Mouse (Mus musculus): Measurements from ENCODE around the gene Shmt2. TPM values are rescaled to one million over a fixed set of nuclear protein-coding genes. Genes with fewer than 3 reads are reported as not detected.

Shmt2 gene
- polyA plus RNA-seq, 1 experiment: 12.7 TPM

- Histone ChIP-seq H3K4me1 (ENCODE audit: control insufficient read depth, insufficient read depth, low read length) (peaks cover 78% of the 10 kb centered on the region), H3K27me3 (ENCODE audit: control insufficient read depth, insufficient read depth, low read length) (no peaks in the 10 kb centered on the region), H3K36me3 (ENCODE audit: control insufficient read depth, insufficient read depth, low read length) (no peaks in the 10 kb centered on the region), H3K4me3 (ENCODE audit: control insufficient read depth, low read depth, low read length) (peak overlapping the region; percentile 18; the same call in 1 of the 2 replicates), H3K27ac (ENCODE audit: control insufficient read depth, insufficient read depth, low read depth, low read length) (no peak overlapping the region)
- TF ChIP-seq POLR2A (IDR thresholded peaks at IDR 0.05; ENCODE audit: control insufficient read depth, low read depth, low read length) (no peak), CTCF (IDR thresholded peaks at IDR 0.05; ENCODE audit: control insufficient read depth, insufficient read depth, insufficient replicate concordance, low read depth, low read length) (no peak)
Measured at GRCm38 (mm10) chr10:127511634-127512306, 10.5 kb downstream of the Shmt2 start.

GRCm38 (mm10) chr10:127510895-127511617 is 11.2 kb downstream of the Shmt2 start:
- Histone ChIP-seq H3K27me3 (ENCODE audit: control insufficient read depth, insufficient read depth, low read length) (no peaks in the 10 kb centered on the region), H3K27ac (ENCODE audit: control insufficient read depth, insufficient read depth, low read depth, low read length) (no peak overlapping the region), H3K4me1 (ENCODE audit: control insufficient read depth, insufficient read depth, low read length) (peaks cover 70% of the 10 kb centered on the region), H3K36me3 (ENCODE audit: control insufficient read depth, insufficient read depth, low read length) (no peaks in the 10 kb centered on the region), H3K4me3 (ENCODE audit: control insufficient read depth, low read depth, low read length) (no peak overlapping the region)
- no peak for TF ChIP-seq CTCF (IDR thresholded peaks at IDR 0.05; ENCODE audit: control insufficient read depth, insufficient read depth, insufficient replicate concordance, low read depth, low read length)
- no peak for TF ChIP-seq POLR2A (IDR thresholded peaks at IDR 0.05; ENCODE audit: control insufficient read depth, low read depth, low read length)

GRCm38 (mm10) chr10:127509837-127510701 is 12.2 kb downstream of the Shmt2 start:
- Histone ChIP-seq H3K27me3 (ENCODE audit: control insufficient read depth, insufficient read depth, low read length) (no peaks in the 10 kb centered on the region), H3K36me3 (ENCODE audit: control insufficient read depth, insufficient read depth, low read length) (no peaks in the 10 kb centered on the region), H3K4me1 (ENCODE audit: control insufficient read depth, insufficient read depth, low read length) (peaks cover 61% of the 10 kb centered on the region), H3K27ac (ENCODE audit: control insufficient read depth, insufficient read depth, low read depth, low read length) (no peak overlapping the region), H3K4me3 (ENCODE audit: control insufficient read depth, low read depth, low read length) (peak overlapping the region; percentile 86)
- no peak for TF ChIP-seq POLR2A (IDR thresholded peaks at IDR 0.05; ENCODE audit: control insufficient read depth, low read depth, low read length)
- no peak for TF ChIP-seq CTCF (IDR thresholded peaks at IDR 0.05; ENCODE audit: control insufficient read depth, insufficient read depth, insufficient replicate concordance, low read depth, low read length)

- no peaks in the 10 kb centered on the region for H3K27me3 ChIP-seq (ENCODE audit: control insufficient read depth, insufficient read depth, low read length)
- H3K36me3 ChIP-seq (ENCODE audit: control insufficient read depth, insufficient read depth, low read length): no peaks in the 10 kb centered on the region
Measured at GRCm38 (mm10) chr10:127509051-127509836, 13.0 kb downstream of the Shmt2 start.

GRCm38 (mm10) chr10:127508239-127508638 is 14.0 kb downstream of the Shmt2 start:
- TF ChIP-seq POLR2A (IDR thresholded peaks at IDR 0.05; ENCODE audit: control insufficient read depth, low read depth, low read length) (0 out of 2 replicates have a peak, but pooled peaks have one; percentile 5), CTCF (IDR thresholded peaks at IDR 0.05; ENCODE audit: control insufficient read depth, insufficient read depth, insufficient replicate concordance, low read depth, low read length) (peak; percentile 61; the same call in 1 of the 2 replicates)
- H3K4me1 ChIP-seq (ENCODE audit: control insufficient read depth, insufficient read depth, low read length): peaks cover 48% of the 10 kb centered on the region
- H3K27me3 ChIP-seq (ENCODE audit: control insufficient read depth, insufficient read depth, low read length): no peaks in the 10 kb centered on the region

More at GRCm38 (mm10) chr10:127509051-127509836, 13.0 kb downstream of the Shmt2 start:
- H3K27ac ChIP-seq (ENCODE audit: control insufficient read depth, insufficient read depth, low read depth, low read length): peak overlapping the region; percentile 41; the same call in 1 of the 2 replicates
- H3K4me3 ChIP-seq (ENCODE audit: control insufficient read depth, low read depth, low read length): peak overlapping the region; percentile 86
- TF ChIP-seq CTCF (IDR thresholded peaks at IDR 0.05; ENCODE audit: control insufficient read depth, insufficient read depth, insufficient replicate concordance, low read depth, low read length) (peak; percentile 86), POLR2A (IDR thresholded peaks at IDR 0.05; ENCODE audit: control insufficient read depth, low read depth, low read length) (0 out of 2 replicates have a peak, but pooled peaks have one; percentile 8)
- peaks cover 55% of the 10 kb centered on the region for H3K4me1 ChIP-seq (ENCODE audit: control insufficient read depth, insufficient read depth, low read length)

More at GRCm38 (mm10) chr10:127508239-127508638, 14.0 kb downstream of the Shmt2 start:
- H3K4me3 ChIP-seq (ENCODE audit: control insufficient read depth, low read depth, low read length): peak overlapping the region; percentile 68
- H3K36me3 ChIP-seq (ENCODE audit: control insufficient read depth, insufficient read depth, low read length): no peaks in the 10 kb centered on the region
- H3K27ac ChIP-seq (ENCODE audit: control insufficient read depth, insufficient read depth, low read depth, low read length): peak overlapping the region; percentile 27

Data from testis, adult 2 months (tissue).